Mouse (Mus musculus) kidney, postnatal 25 days (tissue): Measurements from ENCODE around the gene Phldb1.

Experiments used
- DNase-seq, 2 experiments: peaks; one replicate each; pipeline ENCODE4 v3.0.0; 2021; ENCODE audit warnings: mixed read lengths in 2 of 2

Gene Phldb1

GRCm38 (mm10) chr9:44648881-44649281 is 86.1 kb downstream of the Phldb1 start:
- no peak for DNase-seq

GRCm38 (mm10) chr9:44647656-44648055 is 87.3 kb downstream of the Phldb1 start:
- DNase-seq = no peak

- no peak for DNase-seq
Observed at GRCm38 (mm10) chr9:44647026-44647425, 88.0 kb downstream of the Phldb1 start.

- no peak for DNase-seq
Observed at GRCm38 (mm10) chr9:44646366-44646765, 88.6 kb downstream of the Phldb1 start.

GRCm38 (mm10) chr9:44645924-44646323 is 89.1 kb downstream of the Phldb1 start:
- no peak for DNase-seq

- DNase-seq = peak; percentile 78 to 80
Observed at GRCm38 (mm10) chr9:44645481-44645880, 89.5 kb downstream of the Phldb1 start.

GRCm38 (mm10) chr9:44644186-44644585 is 90.8 kb downstream of the Phldb1 start:
- DNase-seq = no peak

GRCm38 (mm10) chr9:44643103-44643502 is 91.9 kb downstream of the Phldb1 start:
- DNase-seq = no peak

GRCm38 (mm10) chr9:44641616-44642015 is 93.4 kb downstream of the Phldb1 start:
- DNase-seq = no peak

- no peak for DNase-seq
Observed at GRCm38 (mm10) chr9:44640646-44641357, 94.2 kb downstream of the Phldb1 start.

- DNase-seq = peak; percentile 25 to 53
Observed at GRCm38 (mm10) chr9:44640028-44640427, 95.0 kb downstream of the Phldb1 start.

- DNase-seq = peak; percentile 42 to 77
Observed at GRCm38 (mm10) chr9:44638726-44639125, 96.3 kb downstream of the Phldb1 start.

GRCm38 (mm10) chr9:44637551-44638169 is 97.3 kb downstream of the Phldb1 start:
- peak; percentile 60 to 65 for DNase-seq
